Mouse (Mus musculus) adipocyte (in vitro differentiated cells): ENCODE data around the gene Naa80.
"Not testable (repeated sequence)": the region's sequence is repeated elsewhere in the genome, so short reads cannot be mapped to it uniquely, and the experiment has no call there.

Experiments used
- DNase-seq: peaks from one replicate; pipeline ENCODE4 v3.0.0-alpha.2; 2016; ENCODE audit warnings: low spot score

Naa80 gene

DNA sequence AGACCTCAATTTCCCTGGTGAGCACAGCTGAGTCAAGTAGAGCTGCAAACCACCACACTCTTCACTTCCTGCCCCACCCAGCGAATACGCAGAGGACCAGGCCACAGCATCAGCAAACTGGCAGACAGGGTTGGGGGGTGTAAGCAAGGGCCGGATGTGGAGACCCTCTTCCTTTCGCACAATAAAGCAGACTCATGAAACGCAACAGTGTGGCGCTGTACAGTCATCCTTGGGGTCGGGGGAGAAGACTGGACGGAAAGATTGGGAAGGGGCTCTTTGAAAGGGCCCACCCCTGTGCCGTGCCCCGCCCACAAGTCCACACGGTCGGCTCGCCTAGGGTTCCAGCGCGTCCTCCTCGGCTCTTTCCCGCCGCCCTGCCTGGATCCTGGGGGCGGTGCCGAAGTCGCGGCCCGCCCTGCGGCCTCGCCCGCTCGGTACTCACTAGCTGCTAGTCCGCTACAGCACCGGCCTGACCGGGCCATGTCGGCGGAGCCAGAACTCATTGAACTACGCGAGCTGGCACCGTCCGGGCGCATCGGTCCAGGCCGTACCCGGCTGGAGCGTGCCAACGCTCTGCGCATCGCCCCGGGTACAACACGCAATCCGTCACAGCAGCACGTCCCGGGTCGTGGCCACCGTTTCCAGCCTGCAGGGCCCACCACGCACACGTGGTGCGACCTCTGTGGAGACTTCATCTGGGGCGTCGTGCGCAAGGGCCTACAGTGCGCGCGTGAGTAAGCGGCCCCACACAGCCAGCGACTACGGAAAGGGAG is 27.4 kb upstream of the Naa80 start, which contains the start of gene Rassf1:
TSS of gene Rassf1 (plus strand) at position 439 of the 773 bp plus-strand sequence.
- DNase-seq = no peak

DNA sequence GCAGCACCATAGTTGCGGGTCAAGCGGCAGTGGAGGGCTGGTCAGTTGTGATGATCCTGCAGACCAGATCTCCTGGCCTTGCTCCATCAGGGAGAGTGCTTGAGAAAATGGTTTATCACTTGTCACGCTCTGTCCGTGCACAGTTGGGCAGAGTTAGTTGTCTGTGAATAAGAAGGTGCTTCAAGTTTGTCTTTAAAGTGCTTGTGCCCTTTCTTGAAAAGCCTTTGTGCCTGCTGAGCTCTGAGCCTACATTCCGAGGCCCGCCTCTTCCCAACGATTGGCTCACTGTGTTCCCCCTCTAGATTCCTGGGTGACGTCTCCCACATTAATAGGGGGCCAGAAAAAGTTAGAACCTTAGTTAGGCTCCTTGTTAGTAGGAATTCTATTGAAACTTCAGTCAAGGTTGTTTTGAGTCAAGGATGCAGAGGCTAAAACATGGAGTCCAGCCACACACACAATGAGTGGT is 26.8 kb upstream of the Naa80 start:
- DNase-seq = no peak

GRCm38 (mm10) chr9:107552690-107553393 is 25.8 kb upstream of the Naa80 start:
- no peak for DNase-seq

DNA sequence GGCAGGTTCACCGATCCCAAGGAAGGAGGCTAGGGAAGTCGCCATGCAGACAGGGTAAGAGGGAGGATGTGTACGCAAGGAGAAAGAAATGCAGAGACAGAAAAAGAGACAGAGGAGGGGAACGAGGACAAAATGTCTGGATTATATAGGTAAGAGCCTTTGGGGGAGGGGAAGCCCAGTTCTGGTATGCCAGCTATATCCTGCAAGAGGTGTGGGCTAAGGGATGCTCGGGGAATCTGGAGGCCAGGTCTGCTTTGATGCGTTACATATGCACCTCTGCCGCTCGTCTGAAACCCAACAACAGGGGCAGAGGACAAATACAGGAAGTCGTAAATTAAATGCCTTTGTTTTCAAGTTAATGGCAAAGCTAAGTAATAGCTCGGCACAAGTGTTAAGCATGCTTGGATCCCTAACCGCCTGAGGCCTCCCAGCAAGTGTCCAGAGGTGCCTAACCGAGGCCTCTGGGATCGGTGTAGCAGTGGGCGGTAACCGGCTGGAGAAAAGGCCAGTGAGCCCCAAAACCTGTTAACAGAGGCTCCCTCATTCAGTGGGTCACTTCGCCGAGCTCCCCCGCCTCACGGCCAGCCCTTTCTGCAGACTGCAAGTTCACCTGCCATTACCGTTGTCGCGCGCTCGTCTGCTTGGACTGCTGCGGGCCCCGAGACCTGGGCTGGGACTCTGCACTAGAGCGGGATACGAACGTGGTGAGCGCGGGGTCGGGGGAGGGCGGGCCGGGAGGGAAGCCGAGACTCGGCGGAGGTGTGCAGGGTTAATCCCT is 25.0 kb upstream of the Naa80 start:
- no peak for DNase-seq

GRCm38 (mm10) chr9:107554319-107554825 is 24.3 kb upstream of the Naa80 start:
- peak; percentile 97 for DNase-seq

GRCm38 (mm10) chr9:107555031-107555457 is 23.6 kb upstream of the Naa80 start:
- DNase-seq = peak; percentile 71

GRCm38 (mm10) chr9:107555701-107556100 is 23.0 kb upstream of the Naa80 start:
- no peak for DNase-seq

GRCm38 (mm10) chr9:107556346-107556745 is 22.3 kb upstream of the Naa80 start:
- DNase-seq = no peak

DNA sequence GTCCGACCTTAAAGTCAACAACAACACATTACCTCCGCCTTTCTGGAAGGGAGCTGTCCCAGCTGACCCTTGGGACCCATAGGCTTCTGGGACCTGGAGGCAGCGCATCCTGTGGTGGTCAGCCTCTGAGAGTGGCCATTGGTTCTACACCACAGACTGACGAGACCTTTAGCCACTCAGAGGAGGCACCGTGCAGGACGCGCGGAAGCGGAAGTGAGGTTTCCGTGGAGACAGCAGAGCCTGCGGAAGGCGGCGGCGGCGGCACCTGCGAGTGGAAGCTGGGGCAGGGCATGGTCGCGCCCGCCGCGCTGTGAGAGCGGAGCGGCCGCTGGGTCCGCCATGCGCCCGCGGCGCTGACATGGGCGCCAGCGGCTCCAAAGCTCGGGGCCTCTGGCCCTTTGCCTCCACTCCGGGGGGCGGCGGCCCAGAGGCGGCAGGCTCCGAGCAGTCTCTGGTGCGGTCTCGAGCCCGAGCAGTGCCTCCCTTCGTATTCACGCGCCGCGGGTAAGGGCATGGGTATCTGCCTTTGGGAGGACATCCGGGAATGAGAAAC is 15.6 kb upstream of the Naa80 start, which contains the start of gene Tusc2:
TSS of gene Tusc2 (plus strand) at position 227 of the 553 bp plus-strand sequence.
- peak; percentile 96 for DNase-seq

- not testable (repeated sequence) for DNase-seq
These were observed 13.1 kb upstream of the Naa80 start for GRCm38 (mm10) chr9:107565556-107565955.

- DNase-seq = peak; percentile 78
These were observed 12.5 kb upstream of the Naa80 start for GRCm38 (mm10) chr9:107566041-107566709.

DNA sequence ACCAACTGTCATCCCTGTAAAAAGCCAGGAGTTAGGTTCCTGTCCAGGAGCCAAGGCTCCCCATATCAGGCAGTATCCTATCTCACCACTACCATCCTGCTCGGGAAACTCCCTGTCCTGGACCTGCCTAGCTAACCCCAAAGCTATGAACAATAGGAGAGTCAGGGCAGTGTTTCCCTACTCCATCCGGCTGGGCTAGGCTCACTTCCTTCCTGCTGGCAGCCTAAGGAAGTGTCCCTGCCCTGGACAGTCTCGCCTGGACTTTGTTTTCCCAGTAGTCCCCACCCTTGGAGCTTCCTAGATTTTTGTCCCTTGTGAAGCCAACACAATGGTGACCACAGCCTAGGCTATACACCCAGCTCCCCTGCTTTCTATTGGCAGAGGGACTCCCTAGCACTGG is 11.8 kb upstream of the Naa80 start:
- DNase-seq = no peak

DNA sequence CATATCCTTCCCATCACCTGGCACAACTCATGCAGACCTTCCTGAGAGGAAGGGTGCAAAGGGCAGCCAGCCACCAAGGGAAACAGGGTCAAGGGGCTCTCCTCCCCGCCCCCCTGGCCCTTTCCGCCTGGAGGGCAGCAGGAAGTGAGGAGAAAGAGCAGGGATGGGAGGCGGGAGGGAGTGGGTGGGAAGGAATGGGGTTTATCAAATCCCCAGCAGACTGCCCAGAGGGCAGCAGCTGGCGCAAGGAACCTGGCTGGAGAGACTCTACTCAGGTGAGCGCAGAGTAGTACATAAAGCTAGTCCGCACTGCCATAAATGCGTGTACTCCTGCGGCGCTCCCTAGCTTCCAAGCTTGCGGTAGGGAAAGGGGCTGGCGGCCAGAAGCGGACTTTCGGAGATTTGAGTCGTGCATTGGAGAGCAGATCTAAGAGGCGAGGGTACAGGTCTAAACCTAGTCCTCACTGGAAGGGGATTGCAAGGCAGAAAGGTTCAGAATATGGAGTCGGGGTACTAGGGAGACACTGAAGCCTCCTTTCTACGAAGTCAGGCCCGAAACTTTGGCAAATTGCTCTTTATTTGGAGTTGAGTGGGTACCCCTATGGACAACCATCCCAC is 10.9 kb upstream of the Naa80 start, which contains the start of gene Hyal2:
TSS of gene Hyal2 (plus strand) at position 244 of the 618 bp plus-strand sequence.
- DNase-seq = no peak

- peak; percentile 90 for DNase-seq
These were observed 10.1 kb upstream of the Naa80 start for GRCm38 (mm10) chr9:107568331-107569261.

- DNase-seq = no peak
These were observed 9.4 kb upstream of the Naa80 start for GRCm38 (mm10) chr9:107569270-107569669.

GRCm38 (mm10) chr9:107570016-107570415 is 8.7 kb upstream of the Naa80 start:
- no peak for DNase-seq

DNA sequence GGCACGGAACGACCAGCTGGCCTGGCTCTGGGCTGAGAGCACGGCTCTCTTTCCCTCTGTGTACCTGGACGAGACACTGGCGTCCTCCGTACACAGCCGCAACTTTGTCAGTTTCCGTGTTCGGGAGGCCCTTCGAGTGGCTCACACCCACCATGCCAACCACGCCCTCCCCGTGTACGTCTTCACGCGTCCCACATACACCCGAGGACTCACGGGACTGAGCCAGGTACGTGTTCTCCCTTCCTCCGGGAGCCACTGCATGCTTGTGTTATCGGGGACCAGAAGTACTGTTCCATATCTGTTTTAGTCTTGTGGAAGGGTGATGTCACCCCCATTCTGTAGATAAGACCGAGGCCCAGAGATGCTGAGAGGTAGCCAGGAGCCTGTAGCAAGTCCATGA is 7.8 kb upstream of the Naa80 start:
- DNase-seq = no peak

- DNase-seq = no peak
These were observed 7.0 kb upstream of the Naa80 start for GRCm38 (mm10) chr9:107571534-107572326.

GRCm38 (mm10) chr9:107572327-107572662 is 6.4 kb upstream of the Naa80 start:
- no peak for DNase-seq
